Mouse (Mus musculus) small intestine, adult 10 weeks (tissue): ENCODE measurements around the gene Olfr952. TPM values are rescaled to one million over a fixed set of nuclear protein-coding genes. Genes with fewer than 3 reads are reported as not detected.

Experiments used
- polyA plus RNA-seq: library from polyadenylated mRNA; stranded (reverse); fragments of 350-450 nt; fragmentation: Illumina TruSeq; extraction: RNeasy Lipid Tissue Mini Kit (QIAGEN cat#74804); gene quantifications from one replicate; pipeline ENCODE4 v1.2.3, GENCODE M21; 2014; ENCODE audit warnings: low replicate concordance

Gene Olfr952
- polyA plus RNA-seq: not detected

GRCm38 (mm10) chr9:39427048-39427447 lies at the start of gene Olfr952:
Gene Olfr952, minus strand, starts transcription at chr9:39427148.

DNA sequence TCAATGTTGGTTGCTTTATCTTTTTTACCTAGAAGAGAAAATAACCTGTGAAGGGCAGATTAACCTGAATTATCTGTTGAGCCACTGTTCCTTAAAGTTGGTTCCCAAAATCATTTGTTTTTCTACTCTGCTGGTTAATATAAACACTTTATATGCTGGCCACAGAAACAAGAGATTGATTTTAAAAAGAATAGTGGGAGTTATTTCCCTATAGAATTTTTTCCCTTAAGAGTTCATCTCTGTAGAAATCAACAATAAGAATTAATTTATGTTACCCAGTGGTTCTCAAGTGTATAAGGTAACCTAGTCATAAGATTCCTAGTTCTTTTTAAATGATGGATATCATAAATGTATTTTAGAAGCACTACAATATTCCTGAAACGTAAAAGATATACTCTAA lies 44.9 kb upstream of the Olfr952 start, which contains the start of gene Olfr955:
Gene Olfr955, minus strand, starts transcription at position 101 of the 400 bp plus-strand sequence.

DNA sequence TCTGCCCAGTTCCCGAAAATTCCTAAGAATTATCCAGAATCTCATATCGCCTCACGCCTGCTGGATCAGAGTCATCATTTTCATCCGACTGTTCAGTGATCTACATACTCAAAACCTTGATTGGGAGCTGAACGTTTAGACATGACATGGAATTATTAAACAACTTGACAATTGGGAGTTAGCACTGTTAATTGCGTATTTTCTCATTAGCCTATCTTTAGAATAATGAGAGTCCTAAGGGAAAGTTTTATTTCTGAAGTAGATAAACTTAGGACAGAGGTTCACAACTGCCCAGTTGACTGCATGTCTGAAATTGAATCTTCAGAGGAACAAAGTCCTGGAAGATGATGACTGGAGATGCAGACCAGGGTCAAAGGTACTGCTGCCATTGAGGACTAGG lies 29.5 kb upstream of the Olfr952 start, which contains the start of gene Olfr954:
Gene Olfr954, plus strand, starts transcription at position 301 of the 400 bp plus-strand sequence.

GRCm38 (mm10) chr9:39387110-39387509 lies 39.8 kb downstream of the Olfr952 start, which contains the start of gene Olfr951:
Gene Olfr951, plus strand, starts transcription at chr9:39387410.

Other genes with a start within 250 kb of the Olfr952 start
- gene Olfr944, start 225.2 kb downstream of the Olfr952 start, polyA plus RNA-seq: not detected
- gene Olfr1537, start 177.2 kb downstream of the Olfr952 start, polyA plus RNA-seq: not detected
- gene Olfr945, start 150.3 kb downstream of the Olfr952 start, polyA plus RNA-seq: not detected
- gene Olfr948, start 101.1 kb downstream of the Olfr952 start, polyA plus RNA-seq: not detected
- not detected for gene Olfr951, start 39.7 kb downstream of the Olfr952 start, polyA plus RNA-seq
- not detected for gene Olfr954, start 29.6 kb upstream of the Olfr952 start, polyA plus RNA-seq
- not detected for gene Olfr955, start 44.8 kb upstream of the Olfr952 start, polyA plus RNA-seq
- gene Olfr44, start 66.8 kb upstream of the Olfr952 start, polyA plus RNA-seq: not detected
- not detected for gene Olfr957, start 88.7 kb upstream of the Olfr952 start, polyA plus RNA-seq
- not detected for gene Olfr958, start 126.9 kb upstream of the Olfr952 start, polyA plus RNA-seq
- gene Olfr959, start 148.4 kb upstream of the Olfr952 start, polyA plus RNA-seq: not detected
- gene AW551984, start 177.3 kb upstream of the Olfr952 start, polyA plus RNA-seq: 1.5 TPM
- not detected for gene Olfr148, start 183.5 kb upstream of the Olfr952 start, polyA plus RNA-seq
- not detected for gene Olfr960, start 194.2 kb upstream of the Olfr952 start, polyA plus RNA-seq
- not detected for gene Olfr961, start 217.9 kb upstream of the Olfr952 start, polyA plus RNA-seq
- gene Olfr963, start 240.1 kb upstream of the Olfr952 start, polyA plus RNA-seq: not detected